Mouse (Mus musculus): ENCODE data around the gene Ppih. TPM values are rescaled to one million over a fixed set of nuclear protein-coding genes. Genes with fewer than 3 reads are reported as not detected.

Gene Ppih
- polyA plus RNA-seq, 2 experiments: 52.2 to 76.0 TPM

- H3K9me3 ChIP-seq (ENCODE audit: control insufficient read depth, low read length): no peaks in the 10 kb centered on the region
- no peak overlapping the region for H3K27ac ChIP-seq
- peaks cover 8 to 14% of the 10 kb centered on the region in 2 experiments for H3K4me1 ChIP-seq (replicated peaks; ENCODE audit: control insufficient read depth in 2 of 2, insufficient read depth in 2 of 2, low read length in 1 of 2)
- no peak for TF ChIP-seq EP300 (IDR thresholded peaks at IDR 0.05; ENCODE audit: low read depth)
- peaks cover 16% of the 10 kb centered on the region for H3K36me3 ChIP-seq (replicated peaks; ENCODE audit: control insufficient read depth, insufficient read depth, low read depth)
- WGBS (ENCODE audit: insufficient replicate concordance): 29% methylated on average over 10 of the region's 10 CpGs
- H3K27me3 ChIP-seq (ENCODE audit: control insufficient read depth, insufficient read depth, low read length): no peaks in the 10 kb centered on the region
- peak overlapping the region; percentile 98 for H3K4me2 ChIP-seq (ENCODE audit: low read depth)
- no peak overlapping the region for H3K9ac ChIP-seq (replicated peaks)
- H3K4me3 ChIP-seq (ENCODE audit: insufficient read depth in 1 of 2, low read depth in 2 of 2, low read length in 2 of 2): peak overlapping the region; percentile 89 to 92
- ATAC-seq (ENCODE audit: insufficient read depth) (peak; percentile 28), DNase-seq (ENCODE audit: low read depth in 3 of 3, low spot score in 3 of 3) (no peak)
Observed at GRCm38 (mm10) chr4:119320896-119321550, 677 bp upstream of the Ppih start.

DNA sequence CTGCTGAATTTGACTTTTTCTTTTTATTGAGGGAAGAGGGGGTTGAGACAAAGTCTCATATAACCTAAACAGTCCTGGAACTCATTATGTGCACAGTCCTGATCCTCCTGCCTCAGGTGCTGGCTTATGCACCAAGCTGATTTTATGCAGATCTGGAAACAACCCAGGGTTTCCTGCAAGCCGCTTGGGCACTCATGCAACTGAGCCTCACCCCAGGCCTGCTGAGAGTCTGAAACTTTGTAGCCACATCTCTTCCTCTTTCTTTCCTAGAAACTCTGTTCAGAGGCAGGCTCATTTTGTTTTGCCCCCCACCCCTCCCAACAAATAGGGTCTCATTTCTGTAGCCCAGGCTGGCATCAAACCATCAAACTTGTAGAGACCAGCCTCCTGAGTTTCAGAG, 6.6 kb downstream of the Ppih start:
- DNase-seq (ENCODE audit: low read depth in 3 of 3, low spot score in 3 of 3): no peak
- no peak overlapping the region for H3K9ac ChIP-seq (replicated peaks)
- H3K27me3 ChIP-seq (ENCODE audit: control insufficient read depth, insufficient read depth, low read length): no peaks in the 10 kb centered on the region
- H3K4me3 ChIP-seq (ENCODE audit: insufficient read depth in 1 of 2, low read depth in 2 of 2, low read length in 2 of 2): no peak overlapping the region
- H3K27ac ChIP-seq: no peak overlapping the region
- peaks cover 32% of the 10 kb centered on the region for H3K36me3 ChIP-seq (replicated peaks; ENCODE audit: control insufficient read depth, insufficient read depth, low read depth)
- 81% methylated on average over 1 of the region's 1 CpGs for WGBS (ENCODE audit: insufficient replicate concordance)
- no peak for ATAC-seq (ENCODE audit: insufficient read depth)
- H3K9me3 ChIP-seq (ENCODE audit: control insufficient read depth, low read length): no peaks in the 10 kb centered on the region
- H3K4me2 ChIP-seq (ENCODE audit: low read depth): no peak overlapping the region
- TF ChIP-seq EP300 (IDR thresholded peaks at IDR 0.05; ENCODE audit: low read depth): no peak
- no peak for TF ChIP-seq CTCF (IDR thresholded peaks at IDR 0.05; ENCODE audit: low read depth)
- no peaks in the 10 kb centered on the region for H3K4me1 ChIP-seq (replicated peaks; ENCODE audit: control insufficient read depth in 2 of 2, insufficient read depth in 2 of 2, low read length in 1 of 2)

- H3K27me3 ChIP-seq (ENCODE audit: control insufficient read depth, insufficient read depth, low read length): no peaks in the 10 kb centered on the region
- H3K4me2 ChIP-seq (ENCODE audit: low read depth): no peak overlapping the region
- DNase-seq (ENCODE audit: low read depth in 3 of 3, low spot score in 3 of 3): no peak
- H3K27ac ChIP-seq: no peak overlapping the region
- no peak overlapping the region for H3K9ac ChIP-seq (replicated peaks)
- no peak for ATAC-seq (ENCODE audit: insufficient read depth)
- TF ChIP-seq CTCF (IDR thresholded peaks at IDR 0.05; ENCODE audit: low read depth) (no peak), EP300 (IDR thresholded peaks at IDR 0.05; ENCODE audit: low read depth) (no peak)
- H3K36me3 ChIP-seq (replicated peaks; ENCODE audit: control insufficient read depth, insufficient read depth, low read depth): peaks cover 10% of the 10 kb centered on the region
- H3K4me3 ChIP-seq (ENCODE audit: insufficient read depth in 1 of 2, low read depth in 2 of 2, low read length in 2 of 2): no peak overlapping the region
- no peaks in the 10 kb centered on the region for H3K9me3 ChIP-seq (ENCODE audit: control insufficient read depth, low read length)
- 84% methylated on average over 5 of the region's 5 CpGs for WGBS (ENCODE audit: insufficient replicate concordance)
- H3K4me1 ChIP-seq (replicated peaks; ENCODE audit: control insufficient read depth in 2 of 2, insufficient read depth in 2 of 2, low read length in 1 of 2): no peaks in the 10 kb centered on the region
Observed at GRCm38 (mm10) chr4:119305418-119305817, 14.9 kb downstream of the Ppih start.

DNA sequence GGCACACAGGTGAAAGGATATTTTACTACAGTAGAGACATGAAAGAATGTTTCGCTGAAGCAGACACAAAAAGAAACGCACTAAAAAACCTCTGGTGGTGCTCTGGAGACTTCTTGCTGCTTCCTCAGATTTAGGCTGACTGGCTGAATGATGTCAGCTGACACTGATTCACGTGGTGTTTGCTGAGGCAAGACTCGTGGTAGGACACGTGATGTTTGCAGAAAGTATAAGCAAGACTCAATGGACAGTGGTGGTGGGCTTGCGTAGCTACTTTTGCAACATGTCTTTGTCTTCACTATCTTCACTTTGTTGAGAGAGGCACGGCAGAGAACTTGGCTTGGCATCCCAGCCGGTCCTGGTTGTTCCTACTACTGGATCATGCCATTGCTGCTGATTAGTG, 17.1 kb downstream of the Ppih start:
- DNase-seq (ENCODE audit: low read depth in 3 of 3, low spot score in 3 of 3) (no peak), ATAC-seq (ENCODE audit: insufficient read depth) (no peak)
- no peak overlapping the region for H3K9ac ChIP-seq (replicated peaks)
- no peaks in the 10 kb centered on the region for H3K9me3 ChIP-seq (ENCODE audit: control insufficient read depth, low read length)
- no peak overlapping the region for H3K4me2 ChIP-seq (ENCODE audit: low read depth)
- WGBS (ENCODE audit: insufficient replicate concordance): 80% methylated on average over 8 of the region's 8 CpGs
- H3K27ac ChIP-seq: no peak overlapping the region
- H3K36me3 ChIP-seq (replicated peaks; ENCODE audit: control insufficient read depth, insufficient read depth, low read depth): peaks cover 2% of the 10 kb centered on the region; the same call in 1 of the 2 replicates
- no peaks in the 10 kb centered on the region for H3K4me1 ChIP-seq (replicated peaks; ENCODE audit: control insufficient read depth in 2 of 2, insufficient read depth in 2 of 2, low read length in 1 of 2)
- H3K4me3 ChIP-seq (ENCODE audit: insufficient read depth in 1 of 2, low read depth in 2 of 2, low read length in 2 of 2): no peak overlapping the region
- no peaks in the 10 kb centered on the region for H3K27me3 ChIP-seq (ENCODE audit: control insufficient read depth, insufficient read depth, low read length)
- TF ChIP-seq EP300 (IDR thresholded peaks at IDR 0.05; ENCODE audit: low read depth) (no peak), CTCF (IDR thresholded peaks at IDR 0.05; ENCODE audit: low read depth) (no peak)

DNA sequence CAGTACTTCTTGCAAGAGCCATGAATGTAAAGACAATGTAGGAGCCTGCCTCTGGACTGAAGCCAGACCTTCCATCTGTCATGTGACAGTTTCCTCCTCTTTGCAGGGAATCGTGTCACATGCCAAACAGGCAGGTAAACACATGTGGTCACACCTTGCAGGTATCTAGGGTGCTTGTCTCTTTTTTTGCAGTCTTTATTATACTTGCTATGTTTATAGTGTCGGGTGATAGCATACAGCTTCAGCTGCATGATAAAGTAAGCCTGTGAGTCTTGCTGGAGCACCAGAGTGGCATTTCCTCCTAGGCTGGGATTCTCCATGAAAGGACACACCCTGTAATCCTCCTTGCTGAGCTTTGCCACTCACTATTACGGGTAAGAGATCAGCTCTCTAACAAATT, 18.6 kb downstream of the Ppih start:
- ATAC-seq (ENCODE audit: insufficient read depth): no peak
- Histone ChIP-seq H3K4me3 (ENCODE audit: insufficient read depth in 1 of 2, low read depth in 2 of 2, low read length in 2 of 2) (no peak overlapping the region), H3K27me3 (ENCODE audit: control insufficient read depth, insufficient read depth, low read length) (no peaks in the 10 kb centered on the region), H3K9ac (replicated peaks) (no peak overlapping the region), H3K36me3 (replicated peaks; ENCODE audit: control insufficient read depth, insufficient read depth, low read depth) (no peaks in the 10 kb centered on the region), H3K27ac (no peak overlapping the region), H3K4me1 (replicated peaks; ENCODE audit: control insufficient read depth in 2 of 2, insufficient read depth in 2 of 2, low read length in 1 of 2) (no peaks in the 10 kb centered on the region), H3K4me2 (ENCODE audit: low read depth) (no peak overlapping the region), H3K9me3 (ENCODE audit: control insufficient read depth, low read length) (no peaks in the 10 kb centered on the region)
- TF ChIP-seq EP300 (IDR thresholded peaks at IDR 0.05; ENCODE audit: low read depth) (no peak), CTCF (IDR thresholded peaks at IDR 0.05; ENCODE audit: low read depth) (no peak)
- DNase-seq (ENCODE audit: low read depth in 3 of 3, low spot score in 3 of 3): no peak
- 67% methylated on average over 3 of the region's 3 CpGs for WGBS (ENCODE audit: insufficient replicate concordance)

Measured in liver, embryonic 14.5 days (tissue).